Mouse (Mus musculus) thymus, adult 2 months (tissue): ENCODE results near the gene Themis3. TPM values are rescaled to one million over a fixed set of nuclear protein-coding genes. Genes with fewer than 3 reads are reported as not detected.

Experiments used
- DNase-seq: peaks from one replicate; pipeline ENCODE4 v3.0.0; 2021
- H3K27ac ChIP-seq: fragments of 200-500 bp; 2 replicates; pipeline ENCODE4 v1.5.1; 2012; ENCODE audit warnings: low read length, control low read depth; ENCODE audit not compliant: control insufficient read depth, insufficient read depth
- H3K27me3 ChIP-seq: fragments of 200-500 bp; 2 replicates; pipeline ENCODE4 v1.6.1; 2012; ENCODE audit warnings: mild to moderate bottlenecking, low read length, moderate library complexity, mixed read lengths; ENCODE audit not compliant: control insufficient read depth, insufficient read depth
- H3K36me3 ChIP-seq: fragments of 200-500 bp; 2 replicates; pipeline ENCODE4 v1.6.1; 2012; ENCODE audit warnings: mild to moderate bottlenecking, low read length, moderate library complexity; ENCODE audit not compliant: control insufficient read depth, insufficient read depth
- H3K4me1 ChIP-seq: fragments of 200-500 bp; replicated peaks from 2 replicates; pipeline ENCODE4 v1.6.1; 2012; ENCODE audit warnings: low read length; ENCODE audit not compliant: control insufficient read depth, insufficient read depth
- H3K4me3 ChIP-seq: fragments of 200-500 bp; 2 replicates; pipeline ENCODE4 v1.5.1; 2012; ENCODE audit warnings: mild to moderate bottlenecking, low read length, control low read depth, moderate library complexity; ENCODE audit not compliant: control insufficient read depth, insufficient read depth
- CTCF ChIP-seq: fragments of 200-500 bp; IDR thresholded peaks from 2 replicates; pipeline ENCODE4 v1.5.1; 2012; ENCODE audit warnings: mild to moderate bottlenecking, control low read depth, low read length, moderate library complexity, borderline replicate concordance; ENCODE audit not compliant: control insufficient read depth, poor library complexity, insufficient read depth; ENCODE audit errors: extremely low read depth
- POLR2A ChIP-seq: fragments of 200-500 bp; IDR thresholded peaks from 2 replicates; pipeline ENCODE4 v1.6.1; 2012; ENCODE audit warnings: mild to moderate bottlenecking, low read length, control low read depth, moderate library complexity; ENCODE audit not compliant: control insufficient read depth, poor library complexity, insufficient read depth; ENCODE audit errors: extremely low read depth
- WGBS: fragments of 180-500 bp; shearing (Covaris S2); methylation state at CpG from one replicate; pipeline ENCODE4 v1.1.7; 2018; 5-methylcytosine and 5-hydroxymethylcytosine counted together
- polyA plus RNA-seq: library from polyadenylated mRNA; depleted of rRNA; stranded (reverse); fragments of >200 nt; gene quantifications from 2 replicates; pipeline ENCODE4 v1.2.3, GENCODE M21; 2012

The Themis3 gene
- polyA plus RNA-seq, 1 experiment, result not detected

DNA sequence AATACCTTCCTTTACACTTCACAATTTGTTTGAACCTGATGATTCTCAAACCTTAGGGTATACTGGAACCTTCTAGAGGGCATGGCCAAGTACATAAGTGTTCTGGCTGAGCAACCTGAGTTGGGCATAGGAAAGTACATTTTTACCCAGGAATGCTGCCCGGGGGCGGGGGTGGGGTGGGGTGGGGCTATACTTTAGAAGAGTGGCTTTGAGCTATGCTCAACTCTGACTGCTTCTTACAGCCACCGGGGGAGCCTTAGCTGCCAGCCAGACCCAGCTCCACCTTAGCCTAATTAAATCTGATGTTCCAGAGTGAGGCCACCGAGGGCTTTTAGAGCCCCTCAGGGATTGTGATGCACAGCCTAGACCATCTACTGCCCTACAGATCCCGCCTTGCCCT lies 13.4 kb downstream of the Themis3 start:
- TF ChIP-seq POLR2A (no peak), CTCF (no peak)
- no peak for DNase-seq
- no peaks in the 10 kb centered on the region for H3K36me3 ChIP-seq
- H3K27me3 ChIP-seq, result no peaks in the 10 kb centered on the region
- WGBS, result 86% methylated on average over 5 of the region's 5 CpGs
- H3K4me1 ChIP-seq, result no peaks in the 10 kb centered on the region
- no peak overlapping the region for H3K4me3 ChIP-seq
- H3K27ac ChIP-seq, result no peak overlapping the region

DNA sequence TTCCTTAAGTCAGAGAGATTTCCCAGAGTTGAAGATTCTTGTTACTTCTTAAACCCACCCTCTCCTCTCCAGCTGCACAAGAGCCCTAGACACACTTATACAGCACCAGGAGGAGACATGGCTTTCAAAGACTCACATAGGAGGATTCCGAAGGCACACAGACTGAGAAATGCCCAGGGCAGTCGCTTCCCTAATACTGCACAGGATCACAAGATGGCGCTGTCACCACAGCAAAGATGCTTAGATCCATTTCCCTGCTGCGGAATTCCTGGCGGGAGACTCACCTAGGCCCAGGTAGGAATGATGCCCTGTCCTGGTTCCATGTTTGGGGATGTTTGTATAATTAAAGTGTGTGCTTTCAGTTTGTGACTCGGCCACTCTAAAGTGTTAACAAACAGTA lies 16.4 kb downstream of the Themis3 start:
- no peak for TF ChIP-seq POLR2A
- no peak for TF ChIP-seq CTCF
- WGBS, result 39% methylated on average over 6 of the region's 6 CpGs
- DNase-seq, result no peak
- Histone ChIP-seq H3K4me1 (no peaks in the 10 kb centered on the region), H3K36me3 (no peaks in the 10 kb centered on the region), H3K27me3 (no peaks in the 10 kb centered on the region), H3K4me3 (no peak overlapping the region), H3K27ac (no peak overlapping the region)

GRCm38 (mm10) chr17:66577507-66577906 lies 16.9 kb downstream of the Themis3 start:
- no peak for DNase-seq
- no peaks in the 10 kb centered on the region for H3K27me3 ChIP-seq
- no peak overlapping the region for H3K4me3 ChIP-seq
- 85% methylated on average over 6 of the region's 6 CpGs for WGBS
- TF ChIP-seq CTCF (no peak), POLR2A (no peak)
- H3K27ac ChIP-seq, result no peak overlapping the region
- H3K4me1 ChIP-seq, result no peaks in the 10 kb centered on the region
- no peaks in the 10 kb centered on the region for H3K36me3 ChIP-seq

DNA sequence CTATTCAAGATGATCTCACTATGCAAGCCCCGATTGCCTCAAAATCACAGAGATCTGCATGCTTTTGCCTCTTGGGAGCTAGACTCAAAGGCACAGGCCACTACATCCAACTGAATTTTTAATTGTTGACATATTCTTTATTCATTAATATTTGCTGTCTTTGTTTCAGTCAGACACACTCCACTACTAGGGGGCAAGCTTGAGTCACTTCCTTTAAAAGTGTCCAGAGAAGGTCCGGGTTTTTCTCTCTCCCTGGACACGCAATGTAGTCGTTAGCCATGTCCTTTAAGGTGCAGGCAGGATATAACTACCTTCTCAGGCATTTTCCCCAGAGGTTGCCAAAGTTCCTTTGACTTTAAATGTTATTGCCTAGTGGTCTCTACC lies 21.8 kb downstream of the Themis3 start:
- no peaks in the 10 kb centered on the region for H3K27me3 ChIP-seq
- DNase-seq, result peak; percentile 14
- H3K36me3 ChIP-seq, result no peaks in the 10 kb centered on the region
- 80% methylated on average over 4 of the region's 4 CpGs for WGBS
- H3K4me1 ChIP-seq, result no peaks in the 10 kb centered on the region
- no peak for TF ChIP-seq POLR2A
- no peak for TF ChIP-seq CTCF
- H3K27ac ChIP-seq, result no peak overlapping the region
- no peak overlapping the region for H3K4me3 ChIP-seq

DNA sequence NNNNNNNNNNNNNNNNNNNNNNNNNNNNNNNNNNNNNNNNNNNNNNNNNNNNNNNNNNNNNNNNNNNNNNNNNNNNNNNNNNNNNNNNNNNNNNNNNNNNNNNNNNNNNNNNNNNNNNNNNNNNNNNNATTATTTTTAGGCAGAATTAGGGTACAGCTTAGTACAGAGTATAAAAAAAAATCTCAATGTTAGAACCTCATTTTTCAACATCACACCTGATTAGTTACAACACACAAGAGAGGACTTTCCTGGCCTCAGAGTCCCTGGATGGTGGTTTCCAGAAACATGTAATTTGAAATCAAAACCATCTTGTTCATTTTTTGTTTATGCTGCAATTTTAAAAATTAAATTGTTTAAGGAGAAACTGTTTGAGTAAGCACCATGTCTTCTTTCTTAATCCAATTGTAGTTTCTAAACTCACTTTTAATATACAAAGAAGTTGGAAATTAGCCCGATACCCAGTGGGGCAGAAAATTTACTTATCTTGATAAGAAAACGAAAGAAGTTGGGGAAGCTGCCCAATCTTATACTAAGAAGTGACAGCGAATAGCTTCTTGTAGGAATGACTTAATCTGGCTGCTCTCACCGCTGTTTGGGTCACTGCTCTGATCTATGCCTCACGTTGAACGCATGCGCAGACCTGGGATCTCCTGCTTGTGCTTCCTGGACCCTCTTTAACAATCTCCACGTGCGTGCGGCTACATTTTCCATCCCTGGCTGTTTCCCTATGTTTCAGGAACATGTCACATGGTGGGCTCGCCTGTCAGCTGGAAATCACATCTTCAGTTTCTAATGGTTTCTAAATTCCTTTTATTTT lies 22.4 kb downstream of the Themis3 start:
- H3K27ac ChIP-seq, result no peak overlapping the region
- no peaks in the 10 kb centered on the region for H3K4me1 ChIP-seq
- DNase-seq, result no peak
- no peak overlapping the region for H3K4me3 ChIP-seq
- no peaks in the 10 kb centered on the region for H3K27me3 ChIP-seq
- TF ChIP-seq POLR2A (no peak), CTCF (no peak)
- 87% methylated on average over 11 of the region's 11 CpGs for WGBS
- no peaks in the 10 kb centered on the region for H3K36me3 ChIP-seq

DNA sequence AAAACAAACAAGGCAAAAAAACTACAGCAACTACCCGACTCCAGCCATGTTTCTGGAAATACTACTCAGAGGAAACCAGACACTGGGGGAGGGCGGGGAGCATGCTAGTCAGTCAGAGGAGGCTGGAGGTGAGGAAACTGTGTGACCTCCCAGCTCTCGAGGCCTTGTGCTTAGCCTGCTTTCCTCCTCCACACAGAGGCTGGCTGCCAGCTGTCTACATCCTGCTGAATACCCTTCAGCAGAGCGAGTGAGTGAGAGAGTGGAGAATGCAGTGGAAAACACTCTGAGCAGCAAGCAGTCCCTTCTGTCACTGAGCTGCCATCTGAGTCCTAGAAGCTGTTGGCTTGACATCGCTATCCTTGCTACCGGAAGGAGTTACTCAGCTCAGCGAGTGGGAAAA lies 30.2 kb downstream of the Themis3 start:
- Histone ChIP-seq H3K27me3 (no peaks in the 10 kb centered on the region), H3K4me3 (no peak overlapping the region), H3K4me1 (no peaks in the 10 kb centered on the region), H3K36me3 (no peaks in the 10 kb centered on the region), H3K27ac (no peak overlapping the region)
- TF ChIP-seq CTCF, result no peak
- TF ChIP-seq POLR2A, result no peak
- 77% methylated on average over 7 of the region's 7 CpGs for WGBS
- DNase-seq, result no peak

- H3K4me3 ChIP-seq, result no peak overlapping the region
- no peaks in the 10 kb centered on the region for H3K4me1 ChIP-seq
- 82% methylated on average over 1 of the region's 1 CpGs for WGBS
- H3K27me3 ChIP-seq, result no peaks in the 10 kb centered on the region
- no peak overlapping the region for H3K27ac ChIP-seq
- no peak for DNase-seq
- H3K36me3 ChIP-seq, result no peaks in the 10 kb centered on the region
- TF ChIP-seq POLR2A (no peak), CTCF (no peak)
These were observed 30.9 kb downstream of the Themis3 start for GRCm38 (mm10) chr17:66563551-66563950.
